Mouse (Mus musculus) MEL (cell line): ENCODE results near the gene Tmem126b. TPM values are rescaled to one million over a fixed set of nuclear protein-coding genes. Genes with fewer than 3 reads are reported as not detected.

Experiments used
- DNase-seq: peaks from one replicate; pipeline ENCODE4 v3.0.0; 2011; ENCODE audit warnings: low read depth, low spot score
- H3K27ac ChIP-seq: 2 replicates; pipeline ENCODE4 v1.5.1; 2012; ENCODE audit warnings: low read depth, mild to moderate bottlenecking, control low read depth, low read length, moderate library complexity; ENCODE audit not compliant: control insufficient read depth
- H3K27me3 ChIP-seq, 2 experiments: fragments of 150-350 bp in 1 of 2; sonication (generic) in 1 of 2; 2 replicates each; pipeline ENCODE4 v1.6.1; 2012; ENCODE audit warnings: low read length in 2 of 2, mild to moderate bottlenecking in 2 of 2, improper control_type of control experiment in 1 of 2, moderate library complexity in 1 of 2; ENCODE audit not compliant: insufficient read depth in 2 of 2, control insufficient read depth in 1 of 2
- H3K36me3 ChIP-seq, 2 experiments: 2 replicates each; pipeline ENCODE4 v1.6.1; 2012 to 2014; ENCODE audit warnings: low read length in 2 of 2, improper control_type of control experiment in 1 of 2, inconsistent platforms in 1 of 2, mild to moderate bottlenecking in 1 of 2; ENCODE audit not compliant: insufficient read depth in 2 of 2, control insufficient read depth in 1 of 2
- H3K4me1 ChIP-seq, 2 experiments: fragments of 150-350 bp in 1 of 2; sonication (generic) in 1 of 2; 2 replicates each; pipeline ENCODE4 v1.6.1; 2012; ENCODE audit warnings: low read length in 2 of 2, improper control_type of control experiment in 1 of 2, mild to moderate bottlenecking in 1 of 2; ENCODE audit not compliant: insufficient read depth in 2 of 2, control insufficient read depth in 1 of 2
- H3K4me3 ChIP-seq, 2 experiments: fragments of 150-350 bp in 1 of 2; sonication (generic) in 1 of 2; 2 replicates each; pipeline ENCODE4 v1.5.1; 2012; ENCODE audit warnings: low read depth in 2 of 2, low read length in 2 of 2, mild to moderate bottlenecking in 2 of 2, moderate library complexity in 2 of 2, control low read depth in 1 of 2, improper control_type of control experiment in 1 of 2; ENCODE audit not compliant: control insufficient read depth in 1 of 2, insufficient read depth in 1 of 2
- H3K79me2 ChIP-seq: 2 replicates; pipeline ENCODE4 v1.6.1; 2012; ENCODE audit warnings: mild to moderate bottlenecking, low read length, moderate library complexity; ENCODE audit not compliant: control insufficient read depth, poor library complexity, insufficient read depth
- H3K9ac ChIP-seq: 2 replicates; pipeline ENCODE4 v1.6.1; 2012; ENCODE audit warnings: low read depth, mild to moderate bottlenecking, control low read depth, low read length, moderate library complexity; ENCODE audit not compliant: control insufficient read depth, poor library complexity, severe bottlenecking
- H3K9me3 ChIP-seq: fragments of 150-350 bp; sonication (generic); replicated peaks from 2 replicates; pipeline ENCODE4 v1.6.1; 2012; ENCODE audit warnings: mild to moderate bottlenecking, low read length, improper control_type of control experiment, moderate library complexity; ENCODE audit not compliant: insufficient read depth
- CHD2 ChIP-seq: IDR thresholded peaks from 2 replicates; pipeline ENCODE4 v1.6.1; 2011; ENCODE audit warnings: low read length, improper control_type of control experiment
- EP300 ChIP-seq, 2 experiments: IDR thresholded peaks; 2 replicates each; pipeline ENCODE4 v1.6.1; 2011; ENCODE audit warnings: improper control_type of control experiment in 2 of 2, low read length in 2 of 2, low read depth in 1 of 2, mild to moderate bottlenecking in 1 of 2
- ETS1 ChIP-seq: IDR thresholded peaks from 2 replicates; pipeline ENCODE4 v1.6.1; 2012; ENCODE audit warnings: low read depth, mild to moderate bottlenecking, inconsistent platforms, low read length, improper control_type of control experiment, moderate library complexity
- GABPA ChIP-seq: IDR thresholded peaks from 2 replicates; pipeline ENCODE4 v1.6.1; 2012; ENCODE audit warnings: low read depth, mild to moderate bottlenecking, inconsistent platforms, low read length, improper control_type of control experiment, moderate library complexity
- GATA1 ChIP-seq: IDR thresholded peaks from 2 replicates; pipeline ENCODE4 v1.6.1; 2011; ENCODE audit warnings: low read depth, low read length, improper control_type of control experiment
- JUND ChIP-seq: IDR thresholded peaks from 2 replicates; pipeline ENCODE4 v1.6.1; 2011; ENCODE audit warnings: low read depth, mild to moderate bottlenecking, improper control_type of control experiment, low read length
- KAT2A ChIP-seq: conservative IDR thresholded peaks from 2 replicates; pipeline ENCODE4 v1.6.1; 2012; ENCODE audit warnings: low read depth, low read length, improper control_type of control experiment, inconsistent platforms
- MAX ChIP-seq: IDR thresholded peaks from 2 replicates; pipeline ENCODE4 v1.6.1; 2011; ENCODE audit warnings: low read length, improper control_type of control experiment
- MAZ ChIP-seq: IDR thresholded peaks from 2 replicates; pipeline ENCODE4 v1.6.1; 2012; ENCODE audit warnings: low read depth, mild to moderate bottlenecking, inconsistent platforms, low read length, improper control_type of control experiment
- MEF2A ChIP-seq: IDR thresholded peaks from 2 replicates; pipeline ENCODE4 v1.6.1; 2014; ENCODE audit warnings: low read depth, mild to moderate bottlenecking, inconsistent platforms, low read length, improper control_type of control experiment; ENCODE audit not compliant: poor library complexity, insufficient replicate concordance, severe bottlenecking; ENCODE audit errors: extremely low read depth
- MXI1 ChIP-seq: IDR thresholded peaks from 2 replicates; pipeline ENCODE4 v1.6.1; 2011; ENCODE audit warnings: mild to moderate bottlenecking, low read depth, low read length, improper control_type of control experiment
- MYB ChIP-seq: IDR thresholded peaks from 2 replicates; pipeline ENCODE4 v1.6.1; 2011; ENCODE audit warnings: mild to moderate bottlenecking, low read depth, low read length, improper control_type of control experiment
- NELFE ChIP-seq: IDR thresholded peaks from 2 replicates; pipeline ENCODE4 v1.6.1; 2011; ENCODE audit warnings: low read depth, low read length, improper control_type of control experiment
- POLR2A ChIP-seq, 2 experiments: IDR thresholded peaks; 2 replicates each; pipeline ENCODE4 v1.6.1; 2011 to 2012; ENCODE audit warnings: low read length in 2 of 2, mild to moderate bottlenecking in 2 of 2, control low read depth in 1 of 2, improper control_type of control experiment in 1 of 2, low read depth in 1 of 2, moderate library complexity in 1 of 2; ENCODE audit not compliant: control insufficient read depth in 1 of 2, insufficient read depth in 1 of 2, poor library complexity in 1 of 2
- POLR2AphosphoS5 ChIP-seq: IDR thresholded peaks from 2 replicates; pipeline ENCODE4 v1.6.1; 2012; ENCODE audit warnings: low read depth, borderline replicate concordance, mild to moderate bottlenecking, inconsistent platforms, low read length, moderate library complexity, mixed read lengths
- TBP ChIP-seq: IDR thresholded peaks from 2 replicates; pipeline ENCODE4 v1.8.0; 2011; ENCODE audit warnings: low read depth, low read length, improper control_type of control experiment
- TCF12 ChIP-seq: IDR thresholded peaks from 2 replicates; pipeline ENCODE4 v1.6.1; 2014; ENCODE audit warnings: low read depth, mild to moderate bottlenecking, inconsistent platforms, low read length, improper control_type of control experiment, moderate library complexity
- USF1 ChIP-seq: IDR thresholded peaks from 2 replicates; pipeline ENCODE4 v1.6.1; 2014; ENCODE audit warnings: low read depth, mild to moderate bottlenecking, inconsistent platforms, low read length, improper control_type of control experiment, moderate library complexity
- USF2 ChIP-seq, 2 experiments: IDR thresholded peaks; 2 replicates each; pipeline ENCODE4 v1.6.1; 2011 to 2012; ENCODE audit warnings: improper control_type of control experiment in 2 of 2, low read length in 2 of 2, borderline replicate concordance in 1 of 2, inconsistent platforms in 1 of 2, low read depth in 1 of 2, mild to moderate bottlenecking in 1 of 2; ENCODE audit not compliant: insufficient read depth in 1 of 2
- ZKSCAN1 ChIP-seq: IDR thresholded peaks from 2 replicates; pipeline ENCODE4 v1.6.1; 2012; ENCODE audit warnings: low read depth, mild to moderate bottlenecking, inconsistent platforms, low read length, improper control_type of control experiment, moderate library complexity
- ZMIZ1 ChIP-seq: IDR thresholded peaks from 2 replicates; pipeline ENCODE4 v1.6.1; 2012; ENCODE audit warnings: low read depth, mild to moderate bottlenecking, inconsistent platforms, low read length, improper control_type of control experiment, moderate library complexity
- ZNF384 ChIP-seq: IDR thresholded peaks from 2 replicates; pipeline ENCODE4 v1.6.1; 2012; ENCODE audit warnings: low read depth, mild to moderate bottlenecking, inconsistent platforms, low read length, improper control_type of control experiment
- polyA plus RNA-seq, 2 experiments: library from polyadenylated mRNA; stranded (reverse) in 1 of 2; unstranded in 1 of 2; fragments of >175 nt in 1 of 2; fragments of >200 nt in 1 of 2; gene quantifications; 2 replicates each; pipeline versions ENCODE4 v1.2.1 to v1.2.4; 2012; ENCODE audit warnings: low replicate concordance in 2 of 2, low read depth in 1 of 2; ENCODE audit not compliant: insufficient read length in 2 of 2, insufficient read depth in 1 of 2, missing spikeins in 1 of 2
- total RNA-seq: library from RNA; depleted of rRNA; stranded (reverse); fragments of 300-350 nt; gene quantifications from 2 replicates; pipeline ENCODE4 v1.2.3, GENCODE M21; 2012

Gene Tmem126b
- total and polyA plus RNA-seq, 3 experiments: 7.9 to 8.1 TPM; not detected in 1

- Histone ChIP-seq H3K9me3 (no peaks in the 10 kb centered on the region), H3K4me1 (peaks cover 0 to 8% of the 10 kb centered on the region in 2 experiments; a peak in 2 of 4 replicates), H3K27me3 (peaks cover 1 to 15% of the 10 kb centered on the region in 2 experiments; a peak in 2 of 4 replicates), H3K9ac (no peak overlapping the region), H3K79me2 (peaks cover 2% of the 10 kb centered on the region; the same call in 1 of the 2 replicates), H3K27ac (no peak overlapping the region), H3K36me3 (peaks cover 4 to 11% of the 10 kb centered on the region in 2 experiments; a peak in 3 of 4 replicates), H3K4me3 (no peak overlapping the region)
- peak; percentile 20 for DNase-seq
- TF ChIP-seq ETS1 (no peak), ZKSCAN1 (no peak), NELFE (no peak), MEF2A (no peak), MYB (no peak), MAZ (no peak), MAX (no peak), KAT2A (no peak), POLR2A (IDR thresholded peaks at IDR 0.05; ENCODE audit: control insufficient read depth in 1 of 2, insufficient read depth in 1 of 2, low read depth in 1 of 2, low read length in 2 of 2, poor library complexity in 1 of 2) (no peak), JUND (no peak), EP300 (IDR thresholded peaks at IDR 0.05; ENCODE audit: low read depth in 1 of 2, low read length in 2 of 2) (no peak), GATA1 (no peak), USF1 (no peak), ZMIZ1 (no peak), MXI1 (no peak), GABPA (no peak)
These were observed 2.3 kb downstream of the Tmem126b start for GRCm38 (mm10) chr7:90473511-90473910.

- peaks cover 0 to 5% of the 10 kb centered on the region in 2 experiments; a peak in 2 of 4 replicates for H3K36me3 ChIP-seq
- no peaks in the 10 kb centered on the region for H3K27me3 ChIP-seq
- no peak overlapping the region for H3K4me3 ChIP-seq
- H3K9ac ChIP-seq: no peak overlapping the region
- no peak for DNase-seq
- TF ChIP-seq TCF12: no peak
- TF ChIP-seq POLR2AphosphoS5: no peak
- no peak for TF ChIP-seq USF2 (IDR thresholded peaks at IDR 0.05; ENCODE audit: borderline replicate concordance in 1 of 2, insufficient read depth in 1 of 2, low read depth in 1 of 2, low read length in 2 of 2)
- no peak for TF ChIP-seq ZKSCAN1
- no peak for TF ChIP-seq MAX
- TF ChIP-seq TBP: no peak
- no peak for TF ChIP-seq GATA1
- TF ChIP-seq ZNF384: no peak
- TF ChIP-seq CHD2: no peak
- TF ChIP-seq JUND: no peak
- no peak overlapping the region for H3K27ac ChIP-seq
- H3K9me3 ChIP-seq: no peaks in the 10 kb centered on the region
- peaks cover 3% of the 10 kb centered on the region; the same call in 1 of the 2 replicates for H3K79me2 ChIP-seq
- H3K4me1 ChIP-seq: peaks cover 2 to 3% of the 10 kb centered on the region in 2 experiments; a peak in 3 of 4 replicates
These were observed 14.4 kb downstream of the Tmem126b start for GRCm38 (mm10) chr7:90461441-90461840.
